Mouse (Mus musculus) thymus, adult 2 months (tissue): ENCODE measurements at regions not wholly inside any gene's neighbourhood (a gene's known extent, or its start where the extent isn't known, plus 50 kb on each side); places are given as distances from the start of the nearest gene placed in this dataset.

Experiments used
- DNase-seq: peaks from one replicate; pipeline ENCODE4 v3.0.0; 2021
- H3K27ac ChIP-seq: fragments of 200-500 bp; 2 replicates; pipeline ENCODE4 v1.5.1; 2012; ENCODE audit warnings: low read length, control low read depth; ENCODE audit not compliant: control insufficient read depth, insufficient read depth
- H3K27me3 ChIP-seq: fragments of 200-500 bp; 2 replicates; pipeline ENCODE4 v1.6.1; 2012; ENCODE audit warnings: mild to moderate bottlenecking, low read length, moderate library complexity, mixed read lengths; ENCODE audit not compliant: control insufficient read depth, insufficient read depth
- H3K36me3 ChIP-seq: fragments of 200-500 bp; 2 replicates; pipeline ENCODE4 v1.6.1; 2012; ENCODE audit warnings: mild to moderate bottlenecking, low read length, moderate library complexity; ENCODE audit not compliant: control insufficient read depth, insufficient read depth
- H3K4me1 ChIP-seq: fragments of 200-500 bp; replicated peaks from 2 replicates; pipeline ENCODE4 v1.6.1; 2012; ENCODE audit warnings: low read length; ENCODE audit not compliant: control insufficient read depth, insufficient read depth
- H3K4me3 ChIP-seq: fragments of 200-500 bp; 2 replicates; pipeline ENCODE4 v1.5.1; 2012; ENCODE audit warnings: mild to moderate bottlenecking, low read length, control low read depth, moderate library complexity; ENCODE audit not compliant: control insufficient read depth, insufficient read depth
- CTCF ChIP-seq: fragments of 200-500 bp; IDR thresholded peaks from 2 replicates; pipeline ENCODE4 v1.5.1; 2012; ENCODE audit warnings: mild to moderate bottlenecking, control low read depth, low read length, moderate library complexity, borderline replicate concordance; ENCODE audit not compliant: control insufficient read depth, poor library complexity, insufficient read depth; ENCODE audit errors: extremely low read depth
- POLR2A ChIP-seq: fragments of 200-500 bp; IDR thresholded peaks from 2 replicates; pipeline ENCODE4 v1.6.1; 2012; ENCODE audit warnings: mild to moderate bottlenecking, low read length, control low read depth, moderate library complexity; ENCODE audit not compliant: control insufficient read depth, poor library complexity, insufficient read depth; ENCODE audit errors: extremely low read depth
- WGBS: fragments of 180-500 bp; shearing (Covaris S2); methylation state at CpG from one replicate; pipeline ENCODE4 v1.1.7; 2018; 5-methylcytosine and 5-hydroxymethylcytosine counted together

DNA sequence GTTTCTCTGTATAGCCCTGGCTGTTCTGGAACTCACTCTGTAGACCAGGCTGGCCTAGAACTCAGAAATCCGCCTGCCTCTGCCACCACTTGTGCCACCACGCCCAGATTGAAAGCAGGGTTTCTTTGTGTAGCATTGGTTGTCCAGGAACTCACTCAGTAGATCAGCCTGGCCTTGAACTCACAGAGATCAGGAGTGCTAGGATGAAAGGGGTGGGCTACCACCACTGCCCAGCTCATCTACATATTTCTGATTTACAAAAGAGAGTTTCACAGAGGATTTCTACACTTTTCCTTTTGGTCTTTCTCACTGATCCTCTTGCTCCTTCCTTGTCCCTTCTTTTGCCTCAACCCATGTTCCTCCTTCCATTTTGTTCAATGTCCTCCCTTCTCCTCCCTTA, 53.1 kb upstream of the Lbx1 start:
- Histone ChIP-seq H3K4me1 (no peaks in the 10 kb centered on the region), H3K27ac (no peak overlapping the region), H3K27me3 (no peaks in the 10 kb centered on the region; the same call in 1 of the 2 replicates), H3K36me3 (no peaks in the 10 kb centered on the region), H3K4me3 (no peak overlapping the region)
- whole genome bisulfite sequencing = 82% methylated on average over 2 of the region's 2 CpGs
- no peak for DNase-seq
- TF ChIP-seq POLR2A (no peak), CTCF (no peak)

GRCm38 (mm10) chr19:45297812-45298211, 62.2 kb upstream of the Lbx1 start:
- TF ChIP-seq CTCF (no peak), POLR2A (no peak)
- no peaks in the 10 kb centered on the region for H3K36me3 ChIP-seq
- no peak overlapping the region for H3K4me3 ChIP-seq
- no peak overlapping the region for H3K27ac ChIP-seq
- H3K27me3 ChIP-seq = peaks cover 22% of the 10 kb centered on the region
- 31% methylated on average over 3 of the region's 3 CpGs for WGBS
- H3K4me1 ChIP-seq = peaks cover 14% of the 10 kb centered on the region
- peak; percentile 20 for DNase-seq

DNA sequence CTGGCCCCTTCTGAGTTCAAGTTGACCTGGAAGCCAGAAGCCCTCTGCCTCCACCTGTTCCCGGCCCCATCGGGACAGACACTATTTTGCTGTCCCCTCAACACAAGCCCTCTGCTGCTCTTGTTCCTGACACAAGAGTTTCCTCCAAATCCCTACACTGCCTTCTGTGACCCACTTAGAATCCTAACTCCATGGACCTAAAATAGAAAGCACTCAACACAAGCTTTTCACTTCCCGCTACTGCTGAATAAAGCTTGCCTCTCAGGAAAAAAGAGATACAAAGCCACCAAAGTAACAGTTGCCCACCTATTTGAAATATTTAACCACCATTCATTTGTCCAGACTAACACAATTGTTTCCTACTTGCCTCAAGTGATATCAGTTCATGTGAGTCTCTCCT, 63.7 kb upstream of the Lbx1 start:
- TF ChIP-seq POLR2A (no peak), CTCF (no peak)
- WGBS = 82% methylated on average over 3 of the region's 3 CpGs
- H3K4me1 ChIP-seq = peaks cover 16% of the 10 kb centered on the region
- H3K36me3 ChIP-seq = no peaks in the 10 kb centered on the region
- no peak overlapping the region for H3K27ac ChIP-seq
- no peak for DNase-seq
- no peak overlapping the region for H3K4me3 ChIP-seq
- H3K27me3 ChIP-seq = peaks cover 29% of the 10 kb centered on the region

DNA sequence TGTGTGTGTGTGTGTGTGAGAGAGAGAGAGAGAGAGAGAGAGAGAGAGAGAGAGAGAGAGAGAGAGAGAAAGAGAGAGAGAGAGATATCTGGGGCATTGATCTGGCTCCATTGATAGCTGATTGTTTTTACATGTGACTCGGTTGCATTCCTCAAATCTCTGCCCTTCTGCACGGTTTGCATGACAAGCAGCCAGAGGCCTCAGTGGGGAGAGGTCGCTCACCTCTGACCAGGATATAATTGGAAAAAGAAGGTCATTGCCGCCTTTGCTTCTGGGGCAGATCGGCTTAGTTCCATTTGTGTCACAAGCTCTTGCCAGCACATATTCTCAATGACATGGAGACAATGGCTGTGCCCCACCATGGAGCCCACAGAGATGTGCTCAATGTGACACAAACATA, 63.8 kb upstream of the Btrc start:
- TF ChIP-seq CTCF = no peak
- no peak for TF ChIP-seq POLR2A
- no peaks in the 10 kb centered on the region for H3K36me3 ChIP-seq
- no peak overlapping the region for H3K27ac ChIP-seq
- no peak for DNase-seq
- no peak overlapping the region for H3K4me3 ChIP-seq
- peaks cover 29% of the 10 kb centered on the region for H3K27me3 ChIP-seq
- WGBS = 69% methylated on average over 5 of the region's 5 CpGs
- peaks cover 16% of the 10 kb centered on the region for H3K4me1 ChIP-seq

- 10% methylated on average over 22 of the region's 22 CpGs for WGBS
- no peak overlapping the region for H3K4me3 ChIP-seq
- peaks cover 16% of the 10 kb centered on the region for H3K4me1 ChIP-seq
- peaks cover 29% of the 10 kb centered on the region for H3K27me3 ChIP-seq
- peak; percentile 22 for DNase-seq
- H3K27ac ChIP-seq = no peak overlapping the region
- TF ChIP-seq CTCF (peak; percentile 50; the same call in 1 of the 2 replicates), POLR2A (no peak)
- no peaks in the 10 kb centered on the region for H3K36me3 ChIP-seq
These were observed 62.7 kb upstream of the Btrc start for GRCm38 (mm10) chr19:45300691-45301431.

- Histone ChIP-seq H3K4me1 (peaks cover 16% of the 10 kb centered on the region), H3K27me3 (peaks cover 29% of the 10 kb centered on the region), H3K4me3 (peak overlapping the region; percentile 34), H3K36me3 (no peaks in the 10 kb centered on the region), H3K27ac (no peak overlapping the region)
- TF ChIP-seq POLR2A (no peak), CTCF (no peak)
- WGBS = 2% methylated on average over 16 of the region's 16 CpGs
- no peak for DNase-seq
These were observed 62.2 kb upstream of the Btrc start for GRCm38 (mm10) chr19:45301432-45301732.
